Mouse (Mus musculus): ENCODE data around the gene Myrfl. TPM values are rescaled to one million over a fixed set of nuclear protein-coding genes. Genes with fewer than 3 reads are reported as not detected.

The Myrfl gene
- total and polyA plus RNA-seq, 2 experiments, result not detected

DNA sequence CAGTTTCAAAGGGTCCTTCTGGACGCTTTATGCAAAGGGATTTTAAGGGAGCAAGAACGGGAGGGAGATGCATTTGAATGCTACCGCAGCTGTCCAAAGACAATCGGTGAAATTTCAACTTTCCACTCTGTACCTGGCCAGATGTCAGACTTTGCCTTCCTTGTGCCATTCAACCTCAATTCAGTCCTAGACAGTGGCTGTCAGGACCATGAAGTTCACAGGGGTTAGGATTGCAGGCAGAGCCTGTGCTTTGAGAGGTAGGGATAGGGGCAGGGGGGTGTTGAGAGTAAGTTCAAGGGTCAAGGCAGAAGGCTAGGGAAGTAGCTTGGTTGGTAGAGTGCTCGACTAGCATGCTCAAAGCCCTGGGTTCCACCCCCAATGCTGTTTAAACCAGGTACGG lies 25.9 kb downstream of the Myrfl start:
- no peak overlapping the region for H3K4me3 ChIP-seq (ENCODE audit: insufficient read depth, low read depth, low read length)
- H3K27me3 ChIP-seq (ENCODE audit: control insufficient read depth, insufficient read depth, low read length), result no peaks in the 10 kb centered on the region
- no peak overlapping the region for H3K27ac ChIP-seq (replicated peaks; ENCODE audit: insufficient read depth, low read depth, low read length)
- no peaks in the 10 kb centered on the region for H3K79me2 ChIP-seq (ENCODE audit: control insufficient read depth, insufficient read depth, low read length)
- no peaks in the 10 kb centered on the region for H3K36me3 ChIP-seq (ENCODE audit: control insufficient read depth, insufficient read depth, low read length)
- H3K9ac ChIP-seq (ENCODE audit: low read depth, low read length), result no peak overlapping the region
- TF ChIP-seq CTCF (IDR thresholded peaks at IDR 0.05; ENCODE audit: low read depth, low read length) (no peak), POLR2A (IDR thresholded peaks at IDR 0.05; ENCODE audit: extremely low read depth, insufficient read depth, low read length) (no peak)
- H3K4me1 ChIP-seq (ENCODE audit: control insufficient read depth, insufficient read depth, low read length), result no peaks in the 10 kb centered on the region
- WGBS, result 83% methylated on average over 6 of the region's 6 CpGs
- no peak for DNase-seq (ENCODE audit: extremely low read depth, low read depth, low spot score)

DNA sequence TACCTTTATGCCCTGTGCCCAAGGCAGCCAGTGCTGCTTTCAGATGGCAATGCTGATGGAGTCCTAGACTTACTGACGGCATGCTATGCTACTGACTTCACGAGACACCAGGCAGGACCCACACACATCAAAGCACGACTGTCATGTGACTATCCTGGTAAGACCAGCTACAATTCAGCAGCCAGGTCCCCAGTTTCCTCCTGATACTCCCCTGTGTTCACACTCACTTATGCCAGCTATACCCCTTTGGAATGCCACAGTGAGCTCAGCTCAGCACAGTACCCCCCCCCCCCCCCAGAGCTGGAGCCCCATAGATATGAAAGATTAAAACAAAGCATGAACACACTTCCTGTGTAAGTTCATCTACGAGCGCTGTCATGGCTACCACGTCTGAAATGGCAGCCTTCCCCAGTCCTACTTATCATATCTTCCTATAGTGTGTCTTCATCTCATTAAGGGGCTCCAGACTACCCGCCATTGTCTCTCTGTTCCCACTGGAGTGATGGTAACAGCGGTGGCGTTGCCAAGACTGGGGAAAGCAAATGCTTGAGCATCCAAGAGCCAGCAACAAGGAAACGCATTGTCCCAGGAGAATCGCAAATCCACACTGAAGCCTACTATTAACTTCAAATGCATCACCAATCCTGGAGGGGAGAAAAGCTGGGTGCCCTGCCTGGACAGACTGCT lies 43.4 kb downstream of the Myrfl start:
- H3K9ac ChIP-seq (ENCODE audit: low read depth, low read length), result no peak overlapping the region
- no peaks in the 10 kb centered on the region for H3K27me3 ChIP-seq (ENCODE audit: control insufficient read depth, insufficient read depth, low read length)
- no peaks in the 10 kb centered on the region for H3K79me2 ChIP-seq (ENCODE audit: control insufficient read depth, insufficient read depth, low read length)
- WGBS, result 79% methylated on average over 11 of the region's 11 CpGs
- H3K36me3 ChIP-seq (ENCODE audit: control insufficient read depth, insufficient read depth, low read length), result no peaks in the 10 kb centered on the region
- TF ChIP-seq POLR2A (IDR thresholded peaks at IDR 0.05; ENCODE audit: extremely low read depth, insufficient read depth, low read length), result no peak
- no peak for TF ChIP-seq CTCF (IDR thresholded peaks at IDR 0.05; ENCODE audit: low read depth, low read length)
- H3K4me1 ChIP-seq (ENCODE audit: control insufficient read depth, insufficient read depth, low read length), result peaks cover 3% of the 10 kb centered on the region; the same call in 1 of the 2 replicates
- H3K4me3 ChIP-seq (ENCODE audit: insufficient read depth, low read depth, low read length), result no peak overlapping the region
- DNase-seq (ENCODE audit: extremely low read depth, low read depth, low spot score), result no peak
- H3K27ac ChIP-seq (replicated peaks; ENCODE audit: insufficient read depth, low read depth, low read length), result no peak overlapping the region

DNA sequence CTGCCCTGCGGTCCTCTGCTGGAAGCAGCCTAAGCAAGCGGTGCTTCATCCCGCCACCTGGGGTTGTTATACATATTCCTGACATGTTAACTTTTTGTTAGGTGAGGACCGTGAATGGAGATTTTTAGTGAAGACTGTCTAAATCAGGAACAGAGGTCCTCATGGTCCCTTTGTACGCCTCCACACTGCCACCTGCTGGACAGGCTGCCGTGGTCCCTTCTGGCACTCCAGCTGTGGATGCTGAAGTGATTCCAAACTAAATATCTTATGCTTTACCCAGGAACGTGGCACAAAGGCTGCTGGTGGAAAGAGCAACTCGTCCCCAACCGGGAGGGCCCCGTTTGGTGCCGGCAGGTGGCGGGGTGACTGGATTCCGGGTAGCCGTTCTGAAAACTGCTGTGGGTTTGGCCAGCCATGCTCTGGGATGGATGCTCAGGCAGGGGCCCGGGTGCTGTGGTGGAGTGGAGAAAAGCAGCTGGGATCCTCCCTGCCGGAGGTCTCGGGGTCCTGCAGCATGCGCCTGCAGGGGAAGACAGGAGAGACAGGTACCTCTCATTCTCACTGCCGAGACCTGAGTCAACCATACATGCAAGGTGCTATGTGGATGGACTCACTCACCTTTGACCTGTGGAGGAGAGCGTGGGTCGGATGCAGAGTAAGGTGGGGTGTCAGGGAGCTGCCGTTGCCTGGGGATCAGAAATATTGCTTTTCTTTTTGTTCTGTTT lies 47.8 kb downstream of the Myrfl start:
- DNase-seq (ENCODE audit: extremely low read depth, low read depth, low spot score), result peak; percentile 58
- Histone ChIP-seq H3K9ac (ENCODE audit: low read depth, low read length) (no peak overlapping the region), H3K27me3 (ENCODE audit: control insufficient read depth, insufficient read depth, low read length) (no peaks in the 10 kb centered on the region), H3K4me1 (ENCODE audit: control insufficient read depth, insufficient read depth, low read length) (peaks cover 3% of the 10 kb centered on the region; the same call in 1 of the 2 replicates), H3K27ac (replicated peaks; ENCODE audit: insufficient read depth, low read depth, low read length) (no peak overlapping the region), H3K4me3 (ENCODE audit: insufficient read depth, low read depth, low read length) (no peak overlapping the region), H3K79me2 (ENCODE audit: control insufficient read depth, insufficient read depth, low read length) (no peaks in the 10 kb centered on the region), H3K36me3 (ENCODE audit: control insufficient read depth, insufficient read depth, low read length) (no peaks in the 10 kb centered on the region)
- WGBS, result 23% methylated on average over 22 of the region's 22 CpGs
- TF ChIP-seq CTCF (IDR thresholded peaks at IDR 0.05; ENCODE audit: low read depth, low read length), result peak; percentile 97
- TF ChIP-seq POLR2A (IDR thresholded peaks at IDR 0.05; ENCODE audit: extremely low read depth, insufficient read depth, low read length), result no peak

DNA sequence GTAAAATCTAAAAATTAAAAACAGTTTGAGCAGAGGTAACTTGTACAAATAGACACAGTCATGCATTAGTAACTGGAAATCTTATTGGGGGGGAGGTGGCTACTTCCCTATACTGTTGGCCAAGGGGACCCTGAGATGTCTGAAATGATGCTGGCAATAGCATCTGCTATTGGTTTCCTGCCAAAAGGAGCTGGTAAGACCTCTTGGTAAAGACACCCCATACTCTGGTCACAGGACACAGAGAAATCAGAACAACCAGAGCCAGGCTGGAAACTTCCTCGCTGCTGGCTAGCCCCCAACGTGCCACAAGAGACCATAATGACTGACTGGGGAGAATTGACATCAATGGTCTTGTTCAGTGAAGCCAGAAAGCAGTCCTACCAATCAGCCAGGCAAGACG lies 55.2 kb downstream of the Myrfl start:
- Histone ChIP-seq H3K4me1 (ENCODE audit: control insufficient read depth, insufficient read depth, low read length) (no peaks in the 10 kb centered on the region), H3K9ac (ENCODE audit: low read depth, low read length) (no peak overlapping the region), H3K27me3 (ENCODE audit: control insufficient read depth, insufficient read depth, low read length) (no peaks in the 10 kb centered on the region), H3K4me3 (ENCODE audit: insufficient read depth, low read depth, low read length) (no peak overlapping the region), H3K79me2 (ENCODE audit: control insufficient read depth, insufficient read depth, low read length) (no peaks in the 10 kb centered on the region), H3K27ac (replicated peaks; ENCODE audit: insufficient read depth, low read depth, low read length) (no peak overlapping the region), H3K36me3 (ENCODE audit: control insufficient read depth, insufficient read depth, low read length) (no peaks in the 10 kb centered on the region)
- DNase-seq (ENCODE audit: extremely low read depth, low read depth, low spot score), result no peak
- TF ChIP-seq CTCF (IDR thresholded peaks at IDR 0.05; ENCODE audit: low read depth, low read length) (no peak), POLR2A (IDR thresholded peaks at IDR 0.05; ENCODE audit: extremely low read depth, insufficient read depth, low read length) (no peak)
- WGBS, result 91% methylated on average over 3 of the region's 3 CpGs

DNA sequence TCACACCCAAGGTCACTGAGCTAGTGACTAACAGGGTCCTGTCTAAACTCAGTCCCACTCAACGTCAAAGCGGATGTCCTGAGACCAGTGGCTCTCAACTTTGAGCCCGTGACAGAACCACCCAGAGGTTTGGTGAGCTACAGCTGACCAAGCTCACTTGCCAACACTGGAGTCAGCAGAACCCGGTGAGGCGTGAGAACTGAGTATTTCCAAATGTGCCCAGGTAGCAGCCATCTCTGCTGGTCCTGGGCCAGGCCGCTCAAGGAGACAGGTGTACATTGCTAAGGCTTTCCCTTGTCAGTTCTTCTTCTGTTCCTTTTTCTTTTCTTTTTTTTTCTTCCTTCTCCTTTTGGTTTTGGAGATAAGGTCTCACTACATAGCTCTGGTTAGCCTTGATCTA lies 66.0 kb downstream of the Myrfl start:
- no peaks in the 10 kb centered on the region for H3K36me3 ChIP-seq (ENCODE audit: control insufficient read depth, insufficient read depth, low read length)

DNA sequence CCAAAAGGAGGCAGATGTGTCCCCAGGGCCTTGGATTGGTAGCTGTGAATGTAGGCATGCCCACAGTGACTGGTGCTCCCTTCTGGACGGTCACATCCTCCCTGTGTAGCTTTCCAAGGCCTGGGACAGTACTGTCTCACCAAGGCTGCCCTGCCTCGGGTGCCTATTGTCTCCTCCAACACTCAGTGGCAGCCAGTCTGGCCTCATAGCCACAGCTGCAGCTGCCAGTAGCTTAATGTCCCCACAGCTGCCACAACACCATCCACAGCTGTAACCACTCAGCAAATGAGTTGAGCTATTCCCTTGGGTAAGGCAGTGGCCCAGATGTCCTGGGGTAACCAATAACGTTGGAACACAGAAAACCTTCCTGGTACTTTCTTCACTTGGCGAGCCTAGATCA lies 68.6 kb downstream of the Myrfl start:
- 67% methylated on average over 4 of the region's 4 CpGs for WGBS
- no peaks in the 10 kb centered on the region for H3K36me3 ChIP-seq (ENCODE audit: control insufficient read depth, insufficient read depth, low read length)
- no peak for DNase-seq (ENCODE audit: extremely low read depth, low read depth, low spot score)
- TF ChIP-seq POLR2A (IDR thresholded peaks at IDR 0.05; ENCODE audit: extremely low read depth, insufficient read depth, low read length), result no peak
- TF ChIP-seq CTCF (IDR thresholded peaks at IDR 0.05; ENCODE audit: low read depth, low read length), result no peak
- H3K27me3 ChIP-seq (ENCODE audit: control insufficient read depth, insufficient read depth, low read length), result no peaks in the 10 kb centered on the region
- no peaks in the 10 kb centered on the region for H3K79me2 ChIP-seq (ENCODE audit: control insufficient read depth, insufficient read depth, low read length)
- no peak overlapping the region for H3K9ac ChIP-seq (ENCODE audit: low read depth, low read length)
- H3K27ac ChIP-seq (replicated peaks; ENCODE audit: insufficient read depth, low read depth, low read length), result no peak overlapping the region
- H3K4me3 ChIP-seq (ENCODE audit: insufficient read depth, low read depth, low read length), result no peak overlapping the region
- H3K4me1 ChIP-seq (ENCODE audit: control insufficient read depth, insufficient read depth, low read length), result no peaks in the 10 kb centered on the region

More for the DNA sequence above, 66.0 kb downstream of the Myrfl start:
- no peaks in the 10 kb centered on the region for H3K79me2 ChIP-seq (ENCODE audit: control insufficient read depth, insufficient read depth, low read length)
- 91% methylated on average over 6 of the region's 6 CpGs for WGBS
- no peak overlapping the region for H3K4me3 ChIP-seq (ENCODE audit: insufficient read depth, low read depth, low read length)
- no peak for DNase-seq (ENCODE audit: extremely low read depth, low read depth, low spot score)
- TF ChIP-seq CTCF (IDR thresholded peaks at IDR 0.05; ENCODE audit: low read depth, low read length) (no peak), POLR2A (IDR thresholded peaks at IDR 0.05; ENCODE audit: extremely low read depth, insufficient read depth, low read length) (no peak)
- no peaks in the 10 kb centered on the region for H3K27me3 ChIP-seq (ENCODE audit: control insufficient read depth, insufficient read depth, low read length)
- H3K9ac ChIP-seq (ENCODE audit: low read depth, low read length), result no peak overlapping the region
- no peak overlapping the region for H3K27ac ChIP-seq (replicated peaks; ENCODE audit: insufficient read depth, low read depth, low read length)
- no peaks in the 10 kb centered on the region for H3K4me1 ChIP-seq (ENCODE audit: control insufficient read depth, insufficient read depth, low read length)

All from liver, adult 2 months (tissue).